Mouse (Mus musculus): ENCODE measurements around the gene Sec24c. TPM values are rescaled to one million over a fixed set of nuclear protein-coding genes. Genes with fewer than 3 reads are reported as not detected.

Gene Sec24c
- polyA plus RNA-seq, 1 experiment from 2014 or later, result 92.5 TPM

- Histone ChIP-seq H3K9ac (no peak overlapping the region), H3K9me3 (replicated peaks) (no peaks in the 10 kb centered on the region), H3K27ac (replicated peaks) (no peak overlapping the region), H3K4me1 (no peaks in the 10 kb centered on the region), H3K27me3 (no peaks in the 10 kb centered on the region), H3K4me2 (replicated peaks) (no peak overlapping the region), H3K36me3 (peaks cover 100% of the 10 kb centered on the region), H3K4me3 (replicated peaks) (no peak overlapping the region)
- 43% methylated on average over 3 of the region's 3 CpGs for WGBS
- no peak for ATAC-seq (ENCODE audit: insufficient number of reproducible peaks, low FRiP score, low TSS enrichment, low read depth)
Measured at GRCm38 (mm10) chr14:20682498-20682897, 8.4 kb downstream of the Sec24c start.

- Histone ChIP-seq H3K4me1 (no peaks in the 10 kb centered on the region), H3K4me2 (replicated peaks) (no peak overlapping the region), H3K27me3 (no peaks in the 10 kb centered on the region), H3K9me3 (replicated peaks) (no peaks in the 10 kb centered on the region), H3K36me3 (peaks cover 98% of the 10 kb centered on the region), H3K27ac (replicated peaks) (no peak overlapping the region), H3K9ac (no peak overlapping the region), H3K4me3 (replicated peaks) (no peak overlapping the region)
- no peak for ATAC-seq (ENCODE audit: insufficient number of reproducible peaks, low FRiP score, low TSS enrichment, low read depth)
- WGBS, result 95% methylated on average over 3 of the region's 3 CpGs
Measured at GRCm38 (mm10) chr14:20686576-20686975, 12.5 kb downstream of the Sec24c start.

DNA sequence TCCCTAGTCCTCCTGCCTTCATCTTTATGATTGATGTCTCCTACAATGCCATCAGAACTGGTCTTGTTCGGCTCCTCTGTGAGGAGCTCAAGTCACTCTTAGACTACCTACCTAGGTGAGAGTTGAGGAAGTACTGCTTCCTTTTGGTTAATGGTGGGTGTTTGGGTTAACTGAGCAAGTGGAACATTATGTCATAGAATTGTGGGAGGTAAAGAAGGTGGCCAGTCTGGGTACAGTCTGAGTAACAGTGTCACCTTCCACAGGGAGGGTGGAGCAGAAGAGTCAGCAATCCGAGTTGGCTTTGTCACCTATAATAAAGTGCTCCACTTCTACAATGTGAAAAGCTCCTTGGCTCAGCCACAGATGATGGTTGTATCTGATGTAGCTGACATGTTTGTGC lies 14.9 kb downstream of the Sec24c start:
- Histone ChIP-seq H3K4me2 (replicated peaks) (no peak overlapping the region), H3K36me3 (peaks cover 98% of the 10 kb centered on the region), H3K27me3 (no peaks in the 10 kb centered on the region), H3K4me3 (replicated peaks) (no peak overlapping the region), H3K27ac (replicated peaks) (no peak overlapping the region), H3K4me1 (peaks cover 5% of the 10 kb centered on the region; the same call in 1 of the 2 replicates), H3K9ac (no peak overlapping the region), H3K9me3 (replicated peaks) (no peaks in the 10 kb centered on the region)
- 87% methylated on average over 2 of the region's 2 CpGs for WGBS
- no peak for ATAC-seq (ENCODE audit: insufficient number of reproducible peaks, low FRiP score, low TSS enrichment, low read depth)

- H3K36me3 ChIP-seq, result peaks cover 76% of the 10 kb centered on the region
- H3K4me1 ChIP-seq, result peaks cover 25% of the 10 kb centered on the region
- no peaks in the 10 kb centered on the region for H3K9me3 ChIP-seq (replicated peaks)
- 88% methylated on average over 6 of the region's 6 CpGs for WGBS
- no peak overlapping the region for H3K9ac ChIP-seq
- no peak for ATAC-seq (ENCODE audit: insufficient number of reproducible peaks, low FRiP score, low TSS enrichment, low read depth)
- H3K4me3 ChIP-seq (replicated peaks), result no peak overlapping the region
- no peak overlapping the region for H3K4me2 ChIP-seq (replicated peaks)
- H3K27ac ChIP-seq (replicated peaks), result no peak overlapping the region
- H3K27me3 ChIP-seq, result no peaks in the 10 kb centered on the region
Measured at GRCm38 (mm10) chr14:20691772-20692171, 17.7 kb downstream of the Sec24c start.

DNA sequence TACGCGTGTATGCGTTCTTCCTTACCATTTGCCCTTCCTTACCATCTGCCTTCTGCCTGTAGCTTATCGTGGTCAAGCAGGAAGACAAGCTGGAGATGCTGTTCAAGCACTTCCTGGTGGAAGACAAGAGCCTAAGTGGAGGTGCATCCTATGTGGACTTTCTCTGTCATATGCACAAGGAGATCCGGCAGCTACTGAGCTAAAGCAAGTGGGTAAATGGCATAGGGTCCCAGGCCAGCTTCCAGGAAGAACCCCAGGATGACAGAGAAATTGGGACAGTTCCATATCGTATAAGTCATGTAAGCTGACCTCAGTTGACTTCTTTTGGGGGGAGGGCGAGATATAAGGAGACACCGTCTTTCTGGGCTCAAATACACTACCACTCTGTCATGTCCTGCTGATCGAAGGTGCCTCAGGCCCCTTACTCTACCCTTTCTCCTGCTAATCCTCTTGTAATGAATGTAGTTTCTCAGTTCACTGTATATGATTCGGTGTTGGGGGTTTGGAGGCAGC lies 19.5 kb downstream of the Sec24c start:
- Histone ChIP-seq H3K9me3 (replicated peaks) (no peaks in the 10 kb centered on the region), H3K9ac (no peak overlapping the region), H3K27me3 (no peaks in the 10 kb centered on the region), H3K4me2 (replicated peaks) (no peak overlapping the region), H3K27ac (replicated peaks) (no peak overlapping the region), H3K4me1 (peaks cover 42% of the 10 kb centered on the region), H3K4me3 (replicated peaks) (no peak overlapping the region), H3K36me3 (peaks cover 57% of the 10 kb centered on the region)
- 88% methylated on average over 10 of the region's 10 CpGs for whole genome bisulfite sequencing
- no peak for ATAC-seq (ENCODE audit: insufficient number of reproducible peaks, low FRiP score, low TSS enrichment, low read depth)

DNA sequence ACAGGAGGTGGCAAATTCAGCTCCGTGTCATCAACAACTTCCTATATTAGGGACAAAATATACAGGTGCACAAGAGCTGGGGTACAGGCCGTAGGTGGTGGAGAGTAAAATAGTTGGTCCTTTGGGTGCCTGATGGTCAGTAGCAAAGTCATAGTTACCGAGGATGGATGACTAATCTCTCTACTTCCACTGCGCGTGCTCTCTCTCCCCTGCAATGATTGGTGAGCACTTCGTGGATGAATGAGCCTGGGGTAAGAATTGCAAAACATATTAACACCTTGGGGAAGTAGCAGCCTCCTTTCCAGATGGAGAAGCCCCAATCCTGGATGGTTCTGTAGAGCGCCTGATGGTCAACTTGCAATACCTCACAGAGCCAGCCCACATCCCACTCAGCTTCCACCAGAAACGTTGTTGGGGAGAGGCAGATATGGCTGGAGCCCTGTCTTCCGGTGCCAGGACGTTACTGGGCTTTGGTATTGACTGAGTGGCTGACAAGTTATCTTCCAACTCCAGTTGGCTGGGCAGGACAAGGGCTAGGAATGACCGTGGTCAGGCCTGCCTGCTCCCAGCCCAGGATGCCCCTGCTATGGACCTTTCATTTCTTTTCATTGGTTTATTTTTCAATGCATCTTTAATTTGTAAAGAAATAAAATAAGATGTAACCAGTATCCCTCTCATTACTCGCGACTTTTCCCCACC lies 20.2 kb downstream of the Sec24c start:
- peak overlapping the region; percentile 72 for H3K4me2 ChIP-seq (replicated peaks)
- peak overlapping the region; percentile 89 for H3K9ac ChIP-seq
- H3K27ac ChIP-seq (replicated peaks), result peak overlapping the region; percentile 99
- peak; percentile 21 for ATAC-seq (ENCODE audit: insufficient number of reproducible peaks, low FRiP score, low TSS enrichment, low read depth)
- H3K9me3 ChIP-seq (replicated peaks), result no peaks in the 10 kb centered on the region
- H3K27me3 ChIP-seq, result no peaks in the 10 kb centered on the region
- H3K36me3 ChIP-seq, result peaks cover 50% of the 10 kb centered on the region
- peak overlapping the region; percentile 94 for H3K4me3 ChIP-seq (replicated peaks)
- peaks cover 46% of the 10 kb centered on the region for H3K4me1 ChIP-seq
- WGBS, result 44% methylated on average over 13 of the region's 13 CpGs

- Histone ChIP-seq H3K9ac (peak within 1 kb of the TSS; percentile 89), H3K4me2 (replicated peaks) (peak within 1 kb of the TSS; percentile 72), H3K4me3 (replicated peaks) (peak within 1 kb of the TSS; percentile 94), H3K4me1 (peaks cover 48% of the 10 kb centered on the region), H3K9me3 (replicated peaks) (no peaks in the 10 kb centered on the region), H3K27ac (replicated peaks) (peak within 1 kb of the TSS; percentile 99), H3K36me3 (peaks cover 42% of the 10 kb centered on the region), H3K27me3 (no peaks in the 10 kb centered on the region)
- WGBS, result under 1% methylated on average over 111 of the region's 111 CpGs
- peak; percentile 93 for ATAC-seq (ENCODE audit: insufficient number of reproducible peaks, low FRiP score, low TSS enrichment, low read depth)
Measured at GRCm38 (mm10) chr14:20694884-20695760, 21.0 kb downstream of the Sec24c start, which contains the start of gene Fut11. TSS of gene Fut11 (plus strand) at chr14:20694968.

- Histone ChIP-seq H3K9me3 (replicated peaks) (no peaks in the 10 kb centered on the region), H3K27me3 (no peaks in the 10 kb centered on the region), H3K4me1 (peaks cover 53% of the 10 kb centered on the region), H3K9ac (peak overlapping the region; percentile 89), H3K4me2 (replicated peaks) (peak overlapping the region; percentile 72), H3K27ac (replicated peaks) (peak overlapping the region; percentile 99), H3K4me3 (replicated peaks) (peak overlapping the region; percentile 94), H3K36me3 (peaks cover 41% of the 10 kb centered on the region)
- 13% methylated on average over 27 of the region's 27 CpGs for WGBS
- no peak for ATAC-seq (ENCODE audit: insufficient number of reproducible peaks, low FRiP score, low TSS enrichment, low read depth)
Measured at GRCm38 (mm10) chr14:20695761-20696520, 21.8 kb downstream of the Sec24c start.

- H3K36me3 ChIP-seq, result peaks cover 30% of the 10 kb centered on the region
- no peaks in the 10 kb centered on the region for H3K9me3 ChIP-seq (replicated peaks)
- H3K4me3 ChIP-seq (replicated peaks), result peak overlapping the region; percentile 94
- H3K4me2 ChIP-seq (replicated peaks), result peak overlapping the region; percentile 72
- H3K9ac ChIP-seq, result no peak overlapping the region
- no peak for ATAC-seq (ENCODE audit: insufficient number of reproducible peaks, low FRiP score, low TSS enrichment, low read depth)
- peaks cover 59% of the 10 kb centered on the region for H3K4me1 ChIP-seq
- H3K27ac ChIP-seq (replicated peaks), result peak overlapping the region; percentile 18; the same call in 1 of the 2 replicates
- 3% methylated on average over 1 of the region's 1 CpGs for WGBS
- H3K27me3 ChIP-seq, result no peaks in the 10 kb centered on the region
Measured at GRCm38 (mm10) chr14:20696986-20697385, 22.9 kb downstream of the Sec24c start.

DNA sequence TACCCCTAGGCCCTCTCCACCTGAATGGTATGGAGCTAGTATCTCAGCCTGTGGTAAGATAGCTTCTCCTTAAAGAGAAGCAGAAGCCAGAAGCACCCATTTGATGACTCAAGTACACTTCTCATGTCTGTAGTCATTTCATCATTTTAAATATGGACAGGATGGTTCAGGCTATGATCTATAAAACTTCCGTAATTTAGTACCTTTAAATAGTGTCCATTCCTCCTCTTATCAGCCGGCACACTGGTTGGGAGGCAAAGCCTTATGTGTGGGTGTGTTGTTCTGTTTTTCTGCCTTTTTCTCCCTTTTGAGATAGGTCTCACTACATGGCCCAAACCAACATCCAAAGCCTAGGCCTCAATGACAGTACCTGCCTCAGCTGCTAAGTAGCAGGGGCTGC lies 24.4 kb downstream of the Sec24c start:
- no peak overlapping the region for H3K27ac ChIP-seq (replicated peaks)
- H3K36me3 ChIP-seq, result peaks cover 15% of the 10 kb centered on the region
- no peak overlapping the region for H3K4me2 ChIP-seq (replicated peaks)
- H3K4me3 ChIP-seq (replicated peaks), result no peak overlapping the region
- no peak overlapping the region for H3K9ac ChIP-seq
- H3K9me3 ChIP-seq (replicated peaks), result no peaks in the 10 kb centered on the region
- peaks cover 60% of the 10 kb centered on the region for H3K4me1 ChIP-seq
- no peak for ATAC-seq (ENCODE audit: insufficient number of reproducible peaks, low FRiP score, low TSS enrichment, low read depth)
- WGBS, result 89% methylated on average over 2 of the region's 2 CpGs
- H3K27me3 ChIP-seq, result no peaks in the 10 kb centered on the region

DNA sequence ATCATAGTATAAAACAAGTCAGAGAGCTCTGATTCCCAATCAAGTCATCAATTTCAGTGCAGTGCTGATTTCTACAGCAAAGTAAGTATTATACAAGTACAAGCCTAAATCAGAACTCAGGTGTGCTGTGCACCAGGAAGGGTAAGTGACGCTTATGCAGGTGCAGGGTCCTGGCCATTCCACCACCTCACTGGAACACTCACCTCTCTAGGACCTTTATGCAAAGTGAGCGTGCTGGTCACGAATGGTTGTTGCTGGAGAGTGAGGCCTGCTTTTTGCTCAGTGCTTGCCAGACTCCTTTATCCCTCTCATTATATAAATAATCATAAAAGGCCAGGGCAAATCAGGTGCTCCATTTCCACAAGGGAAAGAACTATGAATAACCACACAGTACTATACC lies 26.3 kb downstream of the Sec24c start:
- Histone ChIP-seq H3K4me3 (replicated peaks) (no peak overlapping the region), H3K9me3 (replicated peaks) (no peaks in the 10 kb centered on the region), H3K4me2 (replicated peaks) (no peak overlapping the region), H3K4me1 (peaks cover 49% of the 10 kb centered on the region), H3K9ac (no peak overlapping the region), H3K36me3 (0 out of 2 replicates have a peak, but pooled peaks cover 5% of the 10 kb centered on the region), H3K27ac (replicated peaks) (no peak overlapping the region), H3K27me3 (no peaks in the 10 kb centered on the region)
- WGBS, result 84% methylated on average over 3 of the region's 3 CpGs
- no peak for ATAC-seq (ENCODE audit: insufficient number of reproducible peaks, low FRiP score, low TSS enrichment, low read depth)

Data from embryonic facial prominence, embryonic 15.5 days (tissue).